Mouse (Mus musculus) monocyte, adult 2 months (primary cell): ENCODE data around the gene Map3k21.
A peak's percentile ranks its signal among the peaks of the same experiment; 100 is the strongest.

ENCODE experiments used
- DNase-seq, 2 experiments: peaks; one replicate each; pipeline ENCODE4 v3.0.0; 2022; ENCODE audit warnings: low spot score in 2 of 2, low read depth in 1 of 2

Gene Map3k21

GRCm38 (mm10) chr8:125914386-125914785 is 4.1 kb downstream of the Map3k21 start:
- no peak for DNase-seq

GRCm38 (mm10) chr8:125917013-125917412 is 6.8 kb downstream of the Map3k21 start:
- no peak for DNase-seq

GRCm38 (mm10) chr8:125918719-125919118 is 8.5 kb downstream of the Map3k21 start:
- no peak for DNase-seq

DNA sequence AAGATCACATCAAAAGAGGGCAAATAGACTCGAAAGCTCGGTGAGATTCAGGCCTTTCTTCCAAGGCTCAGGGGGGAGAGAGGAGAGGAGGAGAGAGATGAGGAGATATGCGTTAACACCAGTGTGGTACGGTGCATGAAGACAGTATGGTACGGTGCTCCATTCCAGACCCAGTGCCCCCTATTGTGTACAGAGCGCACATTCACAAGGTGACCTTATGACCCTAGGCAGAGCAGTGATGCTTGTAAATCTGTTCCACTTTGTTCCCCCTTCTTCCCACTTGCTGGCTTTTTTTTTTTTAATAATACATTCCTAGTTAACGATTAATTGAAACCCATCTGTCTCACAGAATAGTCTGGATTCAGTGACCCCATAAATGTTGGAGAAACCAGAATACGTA is 9.3 kb downstream of the Map3k21 start:
- no peak for DNase-seq

DNA sequence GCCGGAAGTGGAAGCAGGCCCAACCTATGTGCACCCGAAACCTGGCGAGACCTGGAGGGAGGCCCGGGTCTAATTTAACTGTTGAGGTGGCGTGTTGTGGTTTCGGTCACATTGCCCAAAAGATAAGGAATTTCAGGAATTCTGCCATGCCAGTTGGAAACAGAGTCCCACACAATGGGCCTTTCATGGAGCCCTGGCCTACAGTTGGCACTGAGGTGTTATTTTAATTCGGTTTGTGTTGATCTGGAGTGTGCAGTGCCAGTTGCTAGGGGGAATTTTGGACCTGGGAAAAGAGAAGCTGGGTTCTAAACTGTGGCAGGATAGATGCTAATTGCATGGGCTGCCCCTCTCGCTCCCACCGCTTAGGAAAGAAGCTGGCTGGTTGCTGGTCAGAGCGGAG is 10.0 kb downstream of the Map3k21 start:
- DNase-seq, result no peak

- DNase-seq, result no peak
Observed at GRCm38 (mm10) chr8:125920761-125921160, 10.5 kb downstream of the Map3k21 start.

- DNase-seq, result no peak
Observed at GRCm38 (mm10) chr8:125922333-125922732, 12.1 kb downstream of the Map3k21 start.

GRCm38 (mm10) chr8:125926636-125927035 is 16.4 kb downstream of the Map3k21 start:
- no peak for DNase-seq

- DNase-seq, result no peak
Observed at GRCm38 (mm10) chr8:125930276-125931046, 20.2 kb downstream of the Map3k21 start.

- no peak for DNase-seq
Observed at GRCm38 (mm10) chr8:125931822-125932221, 21.6 kb downstream of the Map3k21 start.

DNA sequence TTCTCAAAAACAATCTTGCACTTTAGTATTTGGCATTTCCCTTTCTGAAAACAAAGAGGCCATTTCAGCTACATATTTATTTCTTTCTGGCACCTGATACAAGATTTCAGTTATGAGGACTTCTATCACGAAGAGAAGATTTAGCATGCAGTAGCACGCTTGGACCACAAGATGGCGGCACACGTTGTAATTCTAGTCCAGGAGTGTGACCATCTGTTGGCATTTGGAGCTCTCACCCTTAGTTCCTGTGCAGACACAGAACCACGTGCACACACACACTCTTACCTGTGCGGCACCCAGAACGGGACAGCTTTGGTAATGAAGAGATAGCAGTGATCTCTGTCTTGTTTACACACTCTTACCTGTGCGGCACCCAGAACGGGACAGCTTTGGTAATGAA is 25.4 kb downstream of the Map3k21 start:
- no peak for DNase-seq

DNA sequence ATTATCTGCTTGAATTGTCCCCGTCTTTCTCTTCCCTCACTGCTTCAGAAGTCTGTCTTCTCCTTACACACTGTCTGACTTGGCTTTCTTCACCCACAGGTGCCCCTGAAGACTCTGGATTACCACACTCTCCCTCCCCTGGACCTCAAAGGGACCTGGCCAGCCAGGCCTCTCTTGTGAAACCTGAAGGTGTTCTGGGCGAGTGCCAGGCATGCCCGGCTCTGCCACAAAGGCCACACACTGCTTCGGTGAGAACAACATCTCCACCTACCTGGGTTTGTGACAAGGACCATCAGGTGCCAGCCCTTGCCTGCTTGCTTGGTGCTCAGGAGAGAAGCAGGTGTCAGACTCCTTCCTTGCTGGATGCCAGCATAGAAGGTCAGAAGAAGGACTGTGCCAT is 34.3 kb downstream of the Map3k21 start:
- no peak for DNase-seq

DNA sequence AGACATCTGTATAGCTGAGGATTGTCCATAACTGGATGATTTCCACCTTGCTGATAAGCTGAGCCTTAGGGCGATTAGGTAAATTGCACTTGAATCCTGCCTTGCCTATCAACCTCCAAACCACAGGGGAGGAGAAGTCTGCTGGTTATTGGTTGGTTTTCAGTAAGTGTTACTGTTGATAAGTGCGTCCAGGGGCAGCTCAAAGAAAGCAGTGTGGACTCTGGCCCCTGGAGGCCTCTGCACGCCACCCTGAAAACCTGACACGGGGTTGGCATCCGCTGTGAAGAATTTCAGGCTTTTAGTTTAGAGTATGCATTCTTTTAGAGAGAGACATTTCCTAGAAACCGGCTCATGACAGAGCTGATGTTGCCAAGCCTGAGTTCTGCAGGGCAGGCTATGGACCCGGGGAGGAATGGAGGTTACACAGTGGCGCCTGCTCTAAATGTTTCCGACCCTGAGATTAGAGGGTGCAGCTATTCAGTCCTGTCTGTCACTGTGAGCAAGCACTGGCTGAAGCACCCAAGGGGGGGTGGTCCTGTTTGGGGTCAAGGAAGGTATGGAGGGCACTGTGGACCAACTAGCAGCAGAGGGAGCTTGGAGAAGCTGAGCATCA is 38.6 kb downstream of the Map3k21 start:
- DNase-seq, result no peak

GRCm38 (mm10) chr8:125950007-125950940 is 40.0 kb downstream of the Map3k21 start:
- DNase-seq, result peak; percentile 29 to 32

GRCm38 (mm10) chr8:125955671-125956070 is 45.4 kb downstream of the Map3k21 start:
- DNase-seq, result no peak

GRCm38 (mm10) chr8:125956796-125957195 is 46.5 kb downstream of the Map3k21 start:
- DNase-seq, result no peak

GRCm38 (mm10) chr8:125957226-125957993 is 47.2 kb downstream of the Map3k21 start:
- DNase-seq, result no peak

DNA sequence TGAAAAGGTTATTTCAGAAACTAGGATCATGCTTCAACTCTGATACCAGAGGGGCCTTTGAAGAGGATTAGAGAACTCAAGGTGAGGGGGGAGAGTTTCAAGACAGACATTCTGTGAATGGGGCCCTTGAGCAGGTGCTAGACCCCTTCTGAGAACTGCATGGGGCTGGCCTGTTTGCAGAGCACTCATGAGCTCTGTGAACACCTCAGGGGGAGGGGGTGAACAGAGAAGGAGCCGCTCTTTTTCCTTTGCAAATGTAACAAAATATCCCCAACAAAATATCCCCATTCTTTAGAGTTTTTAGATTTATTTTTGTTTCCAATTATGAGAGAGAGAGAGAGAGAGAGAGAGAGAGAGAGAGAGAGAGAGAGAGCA is 47.7 kb downstream of the Map3k21 start:
- no peak for DNase-seq

GRCm38 (mm10) chr8:125959363-125959771 is 49.1 kb downstream of the Map3k21 start:
- no peak for DNase-seq

- DNase-seq, result no peak
Observed at GRCm38 (mm10) chr8:125960037-125960436, 49.8 kb downstream of the Map3k21 start.

- DNase-seq, result no peak
Observed at GRCm38 (mm10) chr8:125961790-125962189, 51.5 kb downstream of the Map3k21 start.
